Mouse (Mus musculus): ENCODE data around the gene Ms4a4b.
"Not testable (repeated sequence)": the region's sequence is repeated elsewhere in the genome, so short reads cannot be mapped to it uniquely, and the experiment has no call there.

Gene Ms4a4b

DNA sequence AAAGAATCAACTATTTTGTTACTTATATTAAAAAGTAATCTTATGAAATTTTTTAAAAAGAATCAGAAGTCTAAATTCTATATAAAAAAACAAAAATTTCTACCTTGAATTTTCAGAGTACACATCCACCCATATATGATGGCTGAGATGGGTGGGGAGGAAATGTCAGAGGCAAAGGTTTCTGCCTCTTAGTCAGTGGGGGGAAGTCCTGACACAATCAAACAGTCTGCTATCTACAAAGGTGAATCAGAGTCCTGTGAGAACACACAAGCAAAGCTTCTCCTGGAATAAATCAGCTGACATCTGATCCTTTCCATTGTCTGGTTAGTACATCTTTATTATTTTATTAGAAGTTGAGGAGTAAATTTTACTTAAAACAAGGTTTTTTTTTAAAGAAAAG lies at the start of gene Ms4a4b:
Gene Ms4a4b (plus strand): TSS at position 216 of the 400 bp plus-strand sequence.
- in situ Hi-C loops (cut with MboI, MseI), result no loop called here

DNA sequence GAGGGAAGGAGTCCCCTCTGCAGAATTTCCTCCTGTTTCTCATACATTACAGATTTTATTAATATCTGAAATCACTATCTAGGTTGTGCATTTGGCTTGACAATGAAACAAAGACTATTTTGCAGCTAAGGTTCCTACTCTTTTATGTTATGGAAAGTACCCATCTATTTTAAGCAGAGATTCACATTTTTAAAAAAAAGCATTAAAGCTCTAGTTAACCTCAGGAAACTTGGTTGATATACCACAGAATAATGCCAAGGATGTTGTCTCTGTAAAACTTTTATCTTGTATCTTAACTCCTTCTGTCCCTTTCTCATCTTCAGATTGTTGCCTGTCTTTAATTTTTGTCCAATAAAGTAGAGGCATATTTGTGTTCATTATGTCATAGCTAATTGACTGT lies 47.6 kb upstream of the Ms4a4b start:
- in situ Hi-C loops (cut with MboI, MseI), result no loop called here

DNA sequence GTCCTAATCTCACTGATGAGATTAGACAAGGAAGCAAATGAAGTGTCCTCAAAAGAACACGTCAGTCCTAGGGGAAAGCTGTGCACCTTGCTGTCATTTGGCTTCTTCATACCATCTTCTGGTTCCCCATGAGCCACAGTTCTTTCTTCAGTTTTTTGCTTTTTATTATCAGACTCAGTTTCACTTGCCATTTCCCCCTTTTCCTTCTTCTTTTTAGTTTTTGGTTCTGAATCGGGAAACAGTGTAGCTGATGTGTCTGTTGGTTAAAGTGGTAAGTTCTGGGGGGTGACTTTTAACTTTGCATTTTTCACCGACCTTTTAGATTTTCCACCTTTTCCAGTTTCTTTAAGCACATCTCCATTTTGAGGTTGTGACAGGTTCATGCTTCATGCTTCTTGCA lies 38.8 kb upstream of the Ms4a4b start, which contains the start of gene Ms4a4c:
Gene Ms4a4c (plus strand): TSS at position 244 of the 400 bp plus-strand sequence.
- in situ Hi-C loops (cut with MboI, MseI), result no loop called here

DNA sequence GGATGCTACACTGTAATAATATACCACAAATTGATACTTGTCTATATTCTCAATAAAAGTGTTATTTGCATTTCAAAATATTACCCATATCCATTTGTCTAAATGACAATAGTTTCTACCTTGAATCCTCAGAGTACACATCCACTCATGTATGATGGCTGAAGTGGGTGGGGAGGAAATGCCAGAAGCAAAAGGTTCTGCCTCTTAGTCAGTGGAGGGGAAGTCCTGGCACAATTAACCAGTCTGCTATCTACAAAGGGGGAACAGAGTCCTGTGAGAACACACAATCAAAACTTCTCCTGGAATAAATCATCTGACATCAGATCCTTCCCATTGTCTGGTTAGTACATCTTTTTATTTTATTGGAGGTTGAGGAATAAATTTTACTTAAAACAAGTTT lies 35.9 kb upstream of the Ms4a4b start:
- in situ Hi-C loops (cut with MboI, MseI), result no loop called here

DNA sequence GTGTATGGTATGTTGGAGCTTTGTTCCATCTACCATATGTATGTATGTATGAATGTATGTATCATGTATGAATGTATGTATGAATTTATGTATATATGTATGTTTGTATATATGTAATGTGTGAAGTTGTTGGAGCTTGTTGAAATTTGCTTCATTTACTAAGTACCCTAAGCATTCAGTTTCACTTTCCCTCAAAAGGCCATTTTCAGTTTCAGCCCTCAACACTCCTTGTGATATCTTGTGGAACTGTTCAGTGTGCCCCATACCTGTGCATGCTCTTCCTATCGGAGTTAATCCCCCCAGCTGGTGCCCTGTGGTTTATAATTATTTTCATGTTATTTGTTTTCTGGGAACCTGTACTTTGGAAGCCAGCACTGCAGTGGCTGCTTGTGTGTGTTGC lies 34.8 kb upstream of the Ms4a4b start:
- in situ Hi-C loops (cut with MboI, MseI), result no loop called here

DNA sequence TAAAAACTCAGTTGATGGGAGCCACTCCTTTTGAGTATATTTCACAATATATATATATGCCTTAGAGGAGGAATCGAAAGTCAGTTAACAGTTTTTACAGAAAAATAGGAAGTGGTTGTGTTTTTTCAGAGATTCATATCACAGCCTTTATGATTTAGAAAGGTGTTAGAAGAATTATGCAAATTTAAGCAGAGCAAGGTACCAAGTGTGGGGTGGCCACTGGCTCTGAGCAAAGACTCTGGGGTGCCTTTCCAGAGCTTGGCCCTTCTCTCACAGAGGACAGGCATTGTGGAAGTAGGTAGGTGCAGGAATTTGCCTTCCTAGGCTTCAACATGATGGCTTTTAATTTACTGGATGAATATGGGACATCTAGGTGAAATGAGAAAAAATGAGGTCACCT lies 31.7 kb upstream of the Ms4a4b start:
- in situ Hi-C loops (cut with MboI, MseI), result no loop called here

DNA sequence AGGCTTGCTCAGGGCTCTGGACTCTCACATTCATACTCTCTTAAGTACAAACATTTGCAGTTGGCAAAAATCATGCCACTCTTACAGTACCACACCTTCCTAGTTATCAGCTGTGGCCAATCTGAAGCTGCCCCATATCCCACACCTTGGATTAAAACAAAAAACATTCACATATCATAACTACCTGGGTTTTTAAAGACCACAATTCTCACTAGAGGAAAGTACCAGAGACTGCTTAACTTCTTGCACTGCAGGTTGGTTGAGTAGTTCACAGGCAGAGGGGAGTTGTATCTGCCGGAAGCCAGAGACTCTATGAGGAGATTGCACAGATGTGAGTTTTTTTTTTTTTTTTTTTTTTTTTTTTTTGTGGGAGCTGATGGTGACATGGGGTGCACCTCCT lies 29.3 kb upstream of the Ms4a4b start:
- in situ Hi-C loops (cut with MboI, MseI), result no loop called here

DNA sequence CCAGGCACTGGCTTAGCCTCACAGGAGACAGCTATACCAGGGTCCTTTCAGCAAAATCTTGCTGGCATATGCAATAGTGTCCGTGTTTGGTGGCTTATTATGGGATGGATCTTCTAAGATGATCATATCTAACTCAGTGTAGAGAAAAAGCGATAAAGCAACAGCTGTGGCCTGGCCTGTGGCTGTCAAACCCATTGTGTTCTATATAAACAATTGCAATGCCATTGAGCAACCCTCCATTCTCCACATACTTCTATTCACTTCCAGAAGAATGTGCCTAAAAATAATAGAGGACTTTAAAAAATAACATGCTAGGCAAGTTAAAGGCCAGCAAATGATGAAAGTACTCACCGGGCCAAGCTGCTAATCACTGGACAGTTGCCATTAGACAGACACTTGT lies 27.8 kb upstream of the Ms4a4b start:
- in situ Hi-C loops (cut with MboI, MseI), result no loop called here

DNA sequence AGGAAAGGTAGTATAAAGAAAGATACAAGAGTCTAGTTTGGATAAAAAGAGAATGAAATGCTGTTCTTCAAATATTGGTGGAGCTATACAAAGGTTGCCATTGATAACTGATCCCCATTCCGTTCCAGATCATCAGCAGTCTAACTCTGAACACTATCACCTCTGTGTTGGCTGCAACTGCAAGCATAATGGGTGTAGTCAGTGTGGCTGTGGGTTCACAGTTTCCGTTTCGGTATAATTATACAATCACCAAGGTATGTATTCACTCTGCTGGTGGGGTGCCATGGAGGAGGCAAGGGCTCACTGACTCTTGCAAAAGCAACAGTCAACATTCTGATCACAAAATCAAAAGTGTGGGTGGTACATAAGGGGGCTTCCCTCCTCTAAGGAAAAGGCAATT lies 24.5 kb upstream of the Ms4a4b start:
- in situ Hi-C loops (cut with MboI, MseI), result not testable (repeated sequence)

DNA sequence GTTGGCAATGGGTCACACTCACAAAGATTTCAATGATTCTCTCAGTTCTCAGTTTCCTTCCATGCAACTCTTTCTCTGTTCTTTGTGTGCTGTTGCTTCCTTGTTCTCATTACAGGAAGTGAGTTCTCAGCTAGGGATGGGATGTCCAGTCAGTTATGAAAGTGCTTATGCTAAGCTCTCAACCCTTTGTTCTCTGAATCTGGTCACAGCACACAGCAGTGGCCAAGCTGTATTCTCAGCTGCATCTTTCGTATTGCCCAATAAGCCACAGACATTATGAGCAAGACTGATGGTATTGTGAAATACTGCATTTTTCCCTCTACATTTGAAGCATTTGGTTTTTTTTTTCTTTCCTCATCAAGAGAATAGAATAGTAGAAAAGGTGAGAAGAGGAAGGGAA lies 12.1 kb upstream of the Ms4a4b start:
- in situ Hi-C loops (cut with MboI, MseI), result not testable (repeated sequence)

DNA sequence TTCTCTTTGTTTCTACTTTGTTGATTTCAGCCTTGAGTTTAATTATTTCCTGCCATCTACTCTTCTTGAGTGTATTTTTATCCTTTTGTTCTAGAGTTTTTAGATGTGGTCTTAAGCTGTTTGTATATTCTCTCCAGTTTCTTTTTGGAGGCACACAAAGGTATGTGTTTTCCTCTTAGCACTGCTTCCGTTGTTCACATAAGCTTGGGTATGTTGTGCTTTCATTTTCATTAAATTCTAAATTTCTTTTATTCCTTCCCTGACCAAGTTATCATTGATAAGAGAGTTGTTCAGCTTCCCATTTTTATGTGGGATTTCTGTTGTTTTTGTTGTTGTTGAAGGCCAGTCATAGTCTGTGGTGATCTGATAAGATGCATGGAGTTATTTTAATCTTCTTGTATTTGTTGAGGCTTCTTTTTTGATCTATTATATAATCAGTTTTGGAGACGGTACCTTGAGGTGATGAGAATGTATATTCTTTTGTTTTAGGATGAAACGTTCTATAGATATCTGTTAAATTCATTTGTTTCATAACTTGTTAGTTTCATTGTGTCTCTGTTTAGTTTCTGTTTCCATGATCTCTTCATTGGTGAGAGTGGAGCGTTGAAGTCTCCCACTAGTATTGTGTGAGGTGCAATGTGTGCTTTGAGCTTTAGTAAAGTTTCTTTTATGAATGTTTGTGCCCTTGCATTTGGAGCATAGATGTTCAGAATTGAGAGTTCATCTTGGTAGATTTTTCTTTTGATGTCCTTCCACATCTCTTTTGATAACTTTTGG lies 8.1 kb upstream of the Ms4a4b start:
- in situ Hi-C loops (cut with MboI, MseI), result no loop called here

DNA sequence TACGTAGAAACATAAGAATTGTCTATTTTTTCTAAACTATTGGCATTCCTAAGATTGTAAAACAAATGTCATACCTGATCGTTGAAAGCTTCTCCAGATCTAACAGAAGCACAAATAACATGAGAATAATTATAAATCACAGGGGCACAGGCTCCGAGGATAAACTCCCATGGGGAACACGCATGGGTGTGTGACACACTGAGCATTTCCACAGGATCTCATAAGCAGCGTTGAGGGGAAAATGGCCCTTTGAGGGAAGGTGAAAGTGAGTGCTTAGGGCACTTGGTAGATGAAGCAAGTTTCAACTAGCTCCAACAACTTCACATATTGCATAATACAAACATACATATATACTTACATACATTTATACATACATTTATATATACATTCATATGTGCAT lies 611 bp downstream of the Ms4a4b start:
- in situ Hi-C loops (cut with MboI, MseI), result no loop called here

DNA sequence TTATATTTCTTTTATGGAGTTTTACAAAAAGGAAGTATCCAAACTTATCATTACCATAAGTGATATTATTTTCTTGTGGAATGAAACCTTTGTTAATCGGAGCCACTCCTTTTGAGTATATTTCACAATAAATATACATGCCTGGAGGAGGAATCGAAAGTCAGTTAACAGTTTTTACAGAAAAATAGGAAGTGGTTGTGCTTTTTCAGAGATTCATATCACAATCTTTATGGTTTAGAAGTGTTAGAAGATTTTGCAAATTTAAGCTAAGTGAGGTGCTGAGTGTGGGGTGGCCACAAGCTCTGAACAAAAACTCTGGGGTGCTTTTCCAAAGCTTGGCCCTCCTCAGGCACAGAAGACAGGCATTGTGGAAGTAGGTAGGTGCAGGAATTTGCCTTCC lies 3.9 kb downstream of the Ms4a4b start:
- in situ Hi-C loops (cut with MboI, MseI), result no loop called here

DNA sequence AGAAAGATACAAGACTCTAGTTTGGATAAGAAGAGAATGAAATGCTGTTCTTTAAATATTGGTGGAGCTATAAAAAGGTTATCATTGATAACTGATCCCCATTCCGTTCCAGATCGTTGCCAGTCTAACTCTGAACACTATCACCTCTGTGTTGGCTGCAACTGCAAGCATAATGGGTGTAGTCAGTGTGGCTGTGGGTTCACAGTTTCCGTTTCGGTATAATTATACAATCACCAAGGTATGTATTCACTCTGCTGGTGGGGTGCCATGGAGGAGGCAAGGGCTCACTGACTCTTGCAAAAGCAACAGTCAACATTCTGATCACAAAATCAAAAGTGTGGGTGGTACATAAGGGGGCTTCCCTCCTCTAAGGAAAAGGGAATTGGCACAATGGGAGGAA lies 15.7 kb downstream of the Ms4a4b start:
- in situ Hi-C loops (cut with MboI, MseI), result loop anchor here (10.0 kb wide), 1 partner anchor 1354 kb away; the partner anchor contains the start of gene Fads2

DNA sequence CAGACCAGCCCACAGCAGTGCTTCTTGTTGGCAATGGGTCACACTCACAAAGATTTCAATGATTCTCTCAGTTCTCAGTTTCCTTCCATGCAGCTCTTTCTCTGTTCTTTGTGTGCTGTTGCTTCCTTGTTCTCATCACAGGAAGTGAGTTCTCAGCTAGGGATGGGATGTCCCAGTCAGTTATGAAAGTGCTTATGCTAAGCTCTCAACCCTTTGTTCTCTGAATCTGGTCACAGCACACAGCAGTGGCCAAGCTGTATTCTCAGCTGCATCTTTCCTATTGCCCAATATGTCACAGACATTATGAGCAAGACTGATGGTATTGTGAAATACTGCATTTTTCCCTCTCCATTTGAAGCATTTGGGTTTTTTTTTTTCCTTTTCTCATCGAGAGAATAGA lies 21.4 kb downstream of the Ms4a4b start:
- in situ Hi-C loops (cut with MboI, MseI), result not testable (repeated sequence)

DNA sequence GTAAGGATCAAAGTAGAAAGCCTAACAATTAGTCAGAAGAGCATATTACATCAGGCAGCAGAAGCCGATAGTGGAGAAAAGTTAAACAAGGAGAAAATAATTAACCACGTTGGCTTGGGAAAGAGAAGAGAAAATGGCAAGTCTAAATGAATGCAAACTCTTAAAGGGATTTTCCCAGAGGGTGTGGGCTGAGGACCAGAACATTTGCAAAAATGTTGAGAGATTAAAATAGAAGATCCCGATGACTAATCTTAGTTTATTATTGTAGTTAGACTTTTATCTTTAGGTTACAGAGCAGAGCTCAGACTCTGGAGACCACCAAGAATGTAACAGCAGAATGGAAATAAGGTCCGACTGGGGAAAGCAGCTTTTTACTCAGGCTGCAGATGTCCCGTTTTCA lies 23.1 kb downstream of the Ms4a4b start:
- in situ Hi-C loops (cut with MboI, MseI), result no loop called here

DNA sequence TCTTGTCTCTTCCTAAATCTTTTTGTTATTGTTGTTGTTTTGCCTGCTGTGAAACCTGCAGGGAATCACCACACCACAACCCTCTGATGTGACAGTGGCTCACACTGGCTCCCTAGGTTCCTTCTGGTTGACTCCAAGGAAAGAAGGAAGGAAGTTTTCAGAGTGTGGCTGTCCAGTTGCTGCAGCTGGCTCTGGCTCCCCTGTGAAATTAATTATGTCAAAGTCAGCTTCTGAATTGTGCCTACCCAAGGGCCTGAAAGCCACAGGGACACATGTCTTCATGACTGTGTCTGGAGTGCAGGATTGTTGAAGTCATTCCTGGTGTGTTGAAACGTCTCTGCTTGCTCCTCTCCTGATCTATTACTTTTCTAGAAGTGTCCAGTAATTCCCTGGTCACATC lies 25.0 kb downstream of the Ms4a4b start:
- in situ Hi-C loops (cut with MboI, MseI), result not testable (repeated sequence)

DNA sequence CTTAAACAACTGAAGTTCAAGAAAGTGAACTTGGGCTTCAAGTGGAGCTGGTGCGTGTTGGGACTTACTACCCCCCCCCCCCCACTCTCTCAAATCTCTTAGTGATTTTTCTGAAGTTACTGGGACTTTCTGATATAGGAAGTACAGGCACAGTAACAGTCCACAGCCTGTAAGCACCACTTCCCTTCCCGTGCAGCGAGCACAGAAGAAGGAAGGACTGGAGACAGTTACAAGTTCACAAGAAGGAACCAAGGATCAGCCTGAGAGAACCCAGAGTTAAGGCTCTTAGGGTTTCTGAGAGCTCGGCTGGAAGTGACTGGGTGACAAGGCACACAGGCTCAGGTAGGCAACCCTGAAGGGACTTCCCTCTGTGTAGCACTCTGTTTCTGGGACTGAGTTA lies 25.9 kb downstream of the Ms4a4b start, which contains the start of gene Ms4a6c:
Gene Ms4a6c (plus strand): TSS at position 152 of the 400 bp plus-strand sequence.
- in situ Hi-C loops (cut with MboI, MseI), result not testable (repeated sequence)

DNA sequence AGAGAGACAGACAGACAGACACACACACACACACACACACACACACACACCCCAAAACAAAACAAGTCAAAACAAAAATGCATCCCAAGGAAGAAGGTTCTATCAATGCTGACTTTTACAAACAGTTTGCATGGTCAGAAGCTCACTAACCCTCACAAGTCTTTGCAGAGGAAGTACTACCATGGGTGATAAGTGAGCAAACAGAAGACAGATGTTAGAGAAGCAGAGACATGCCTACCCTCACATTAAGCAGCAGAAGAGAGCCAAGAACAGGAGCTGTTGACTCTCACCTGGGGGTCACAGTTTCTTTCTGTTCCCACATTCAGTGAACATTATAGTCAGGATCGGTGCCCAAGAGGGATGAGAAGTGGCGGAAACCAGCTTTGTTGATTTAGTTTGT lies 36.4 kb downstream of the Ms4a4b start:
- in situ Hi-C loops (cut with MboI, MseI), result no loop called here

DNA sequence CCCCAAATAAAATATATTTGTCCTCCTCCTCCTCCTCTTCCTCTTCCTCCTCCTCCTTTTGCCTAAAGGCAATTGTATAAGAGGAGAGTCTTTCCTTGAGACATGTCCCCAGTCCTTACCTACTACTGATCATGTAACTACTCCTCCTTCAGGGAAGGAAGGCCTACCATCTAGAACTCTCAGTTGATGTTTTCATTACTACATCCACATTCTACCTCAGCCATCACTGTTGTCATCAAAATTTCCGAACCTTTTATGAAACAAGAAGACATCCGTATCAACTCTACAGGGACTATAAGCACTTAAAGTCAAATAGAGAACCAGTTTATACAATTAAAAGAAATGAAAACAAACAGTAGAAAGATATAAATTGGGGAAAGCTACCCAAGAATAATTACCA lies 39.3 kb downstream of the Ms4a4b start:
- in situ Hi-C loops (cut with MboI, MseI), result no loop called here

DNA sequence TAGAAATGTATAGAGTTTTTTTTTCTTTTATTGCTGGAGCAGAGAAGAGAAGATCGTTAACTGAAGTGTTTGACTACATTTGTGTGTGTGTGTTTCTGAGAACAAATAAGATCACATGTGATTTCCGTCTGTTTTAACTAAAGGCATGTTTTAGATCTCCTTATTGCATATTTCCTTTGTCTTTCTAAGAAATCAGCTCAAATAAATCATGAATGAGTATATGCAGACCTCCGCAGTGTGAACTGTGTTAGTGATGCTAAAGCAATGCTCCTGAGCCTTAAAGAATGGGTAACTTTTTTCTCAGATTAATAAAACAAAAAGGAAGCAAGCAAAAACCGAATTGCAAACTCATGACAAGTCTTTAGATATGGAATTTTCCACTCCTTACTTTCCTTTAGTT lies 40.6 kb downstream of the Ms4a4b start:
- in situ Hi-C loops (cut with MboI, MseI), result no loop called here

DNA sequence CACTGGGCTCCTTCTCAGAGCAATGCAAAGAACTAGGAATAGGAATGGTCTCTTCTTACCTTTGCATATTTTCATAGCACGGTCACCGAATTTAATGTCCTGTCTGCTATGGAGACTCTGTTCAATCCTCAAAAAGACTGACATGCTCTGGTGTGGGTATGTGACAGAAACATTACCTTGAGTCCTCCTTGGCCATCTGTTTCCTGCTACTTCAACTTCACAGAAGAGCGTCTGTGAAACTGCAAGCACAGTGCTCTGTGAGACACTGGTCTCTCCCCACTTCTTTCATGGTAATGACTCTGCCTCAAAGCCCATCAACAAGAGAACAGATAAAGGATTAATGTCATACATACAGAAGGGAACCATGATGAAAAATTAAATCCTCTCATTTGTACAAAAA lies 41.0 kb downstream of the Ms4a4b start:
- in situ Hi-C loops (cut with MboI, MseI), result no loop called here

DNA sequence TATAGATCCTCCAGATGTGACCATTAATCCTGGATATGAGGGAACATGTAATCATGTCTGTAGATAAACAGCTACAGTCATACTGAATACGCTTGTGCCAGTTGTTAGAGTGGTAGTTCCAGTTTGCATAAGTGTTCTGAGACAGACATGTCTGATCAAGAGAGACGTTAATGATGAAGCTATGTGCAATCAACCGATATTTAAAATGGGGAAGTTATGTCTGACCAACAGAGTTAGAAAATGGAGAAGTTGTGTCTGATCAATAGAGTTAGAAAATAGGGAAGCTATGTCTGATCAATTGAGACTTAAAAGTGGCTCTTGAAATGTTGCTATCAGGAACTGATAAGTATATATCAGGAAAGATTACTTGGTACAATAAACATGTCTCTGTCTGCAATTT lies 41.9 kb downstream of the Ms4a4b start:
- in situ Hi-C loops (cut with MboI, MseI), result loop anchor here (5.0 kb wide), 1 partner anchor 37 kb away; no protein-coding TSS in a partner anchor

DNA sequence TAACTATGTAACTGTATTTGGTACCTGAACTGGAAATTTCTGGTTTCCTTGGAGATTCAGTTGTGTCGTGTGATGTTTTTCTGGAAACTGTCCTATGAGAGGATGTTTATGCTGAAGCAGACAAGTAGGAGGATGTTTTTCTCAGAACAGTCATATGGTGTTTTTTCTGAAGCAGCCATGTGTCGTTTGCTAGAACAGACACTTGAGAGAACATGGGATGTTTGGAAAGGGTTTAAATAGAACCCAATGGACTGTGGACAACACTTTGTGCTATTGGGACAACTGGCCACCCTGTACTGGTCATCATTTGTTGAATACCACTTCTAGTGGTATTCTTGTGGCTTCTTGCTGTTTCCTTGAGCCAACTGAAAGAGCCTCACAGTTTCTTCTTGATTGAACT lies 42.4 kb downstream of the Ms4a4b start, which contains the start of gene Gm8369:
Gene Gm8369 (plus strand): TSS at position 193 of the 400 bp plus-strand sequence.
- in situ Hi-C loops (cut with MboI, MseI), result loop anchor here (5.0 kb wide), 1 partner anchor 37 kb away; no protein-coding TSS in a partner anchor

Measured in T-helper 1 cell (primary cell).